Mouse (Mus musculus) C2C12 (cell line): ENCODE measurements around the gene Rexo4.

Source experiments
- CTCF ChIP-seq: IDR thresholded peaks from one replicate; pipeline ENCODE4 v1.5.1; 2011; ENCODE audit not compliant: control insufficient read depth, insufficient read depth, insufficient read length
- USF1 ChIP-seq: IDR thresholded peaks from one replicate; pipeline ENCODE4 v1.6.1; 2011; ENCODE audit warnings: low read depth, mild to moderate bottlenecking, control low read depth, moderate library complexity

- no peak for TF ChIP-seq USF1
- no peak for TF ChIP-seq CTCF
These were observed 20.0 kb upstream of the Rexo4 start for GRCm38 (mm10) chr2:26984179-26984578.
